In the genomic region with DNA sequence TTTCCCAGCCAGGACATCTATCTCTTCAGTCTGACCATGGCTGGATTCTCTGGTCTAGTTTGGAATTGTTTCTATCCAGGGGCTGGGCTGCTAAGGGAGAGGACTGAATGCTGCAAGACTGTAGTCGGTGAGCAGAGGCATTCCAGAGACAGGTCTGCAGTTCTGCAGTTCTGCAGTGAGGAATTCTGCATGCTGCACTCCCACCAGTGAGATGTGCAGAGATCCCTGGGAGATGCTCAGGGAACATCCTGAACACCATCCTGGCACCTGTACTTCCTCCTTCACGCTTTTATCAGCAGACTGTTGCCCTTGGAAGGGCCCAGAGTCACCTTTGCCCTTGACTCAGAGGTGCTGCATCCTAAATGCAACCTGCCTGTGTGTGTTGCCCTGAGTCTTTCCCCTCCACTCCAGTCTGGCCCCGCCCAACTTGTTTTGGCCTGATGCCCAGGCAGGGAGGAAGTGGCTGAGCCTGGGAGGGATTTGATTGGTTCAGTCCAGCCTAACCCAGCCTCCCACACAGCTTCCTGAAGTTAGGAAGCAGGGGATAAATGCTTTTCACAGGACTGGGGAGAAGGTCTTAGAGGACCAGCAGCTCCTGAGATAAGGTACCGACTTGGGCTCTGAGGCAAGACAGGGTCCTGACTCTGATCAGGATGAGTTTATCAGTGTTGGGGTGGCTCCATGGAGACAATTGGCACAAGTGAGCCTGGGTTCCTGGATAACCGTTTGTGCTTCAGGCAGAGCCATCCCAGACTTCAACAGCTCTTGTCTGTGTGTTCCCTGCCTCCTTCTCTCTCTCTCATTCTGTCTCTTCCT, we compare ENCODE assay signal across 8 mouse cellular contexts. TPM values are rescaled to one million over a fixed set of nuclear protein-coding genes. Genes with fewer than 3 reads are reported as not detected.
DNase-seq lines count a peak whose midpoint lies in the region; ATAC-seq and TF ChIP-seq lines count a peak whose summit lies in the region.
"Not testable (repeated sequence)": the region's sequence is repeated elsewhere in the genome, so short reads cannot be mapped to it uniquely, and the experiment has no call there.

A gene (plus strand): TSS at position 508 of the 816 bp plus-strand sequence.

- H3K27me3 ChIP-seq in C2C12 (ENCODE audit: control insufficient read depth, insufficient read depth, insufficient read length); heart, embryonic 13.5 days (replicated peaks); liver, embryonic 11.5 days (replicated peaks; ENCODE audit: control insufficient read depth, insufficient read depth, low read length); myocyte (ENCODE audit: control insufficient read depth, insufficient read depth, insufficient read length): not testable (repeated sequence)

- H3K79me3 ChIP-seq in C2C12 (ENCODE audit: low read depth): not testable (repeated sequence)

- DNase-seq in brain, adult 2 months (ENCODE audit: low read depth, low spot score): peak; percentile 90
- DNase-seq in fibroblast of lung, adult 2 months (ENCODE audit: low read depth): peak; percentile 65
- peak; percentile 96 for DNase-seq in kidney, postnatal 10 days
- DNase-seq in liver, embryonic 11.5 days (ENCODE audit: low spot score): peak; percentile 71
- peak; percentile 65 to 77 for DNase-seq in spleen, postnatal 4 days (ENCODE audit: low spot score in 2 of 2)

- H3K36me3 ChIP-seq in C2C12 (ENCODE audit: control insufficient read depth, insufficient read depth); heart, embryonic 13.5 days; liver, embryonic 11.5 days (ENCODE audit: control insufficient read depth, insufficient read depth, low read length); myocyte (ENCODE audit: control insufficient read depth, insufficient read depth): not testable (repeated sequence)

- not testable (repeated sequence) for TF ChIP-seq CTCF in C2C12 (IDR thresholded peaks at IDR 0.05; ENCODE audit: control insufficient read depth, insufficient read depth, insufficient read length)

- H3K79me2 ChIP-seq in C2C12 (ENCODE audit: control insufficient read depth, insufficient read depth); myocyte (ENCODE audit: control insufficient read depth, insufficient read depth): not testable (repeated sequence)

- WGBS in heart, embryonic 13.5 days: 3% methylated on average over 5 of the region's 5 CpGs
- WGBS in liver, embryonic 11.5 days: 10% methylated on average over 5 of the region's 5 CpGs

- H3K27ac ChIP-seq in heart, embryonic 13.5 days (replicated peaks): peak within 1 kb of the TSS; percentile 73
- H3K27ac ChIP-seq in liver, embryonic 11.5 days (ENCODE audit: low read depth, low read length): not testable (repeated sequence)

- peak; percentile 41 for TF ChIP-seq POLR2A in myocyte (IDR thresholded peaks at IDR 0.05; ENCODE audit: insufficient read length, low read depth)

- H3K9ac ChIP-seq in heart, embryonic 13.5 days: peak within 1 kb of the TSS; percentile 78
- not testable (repeated sequence) for H3K9ac ChIP-seq in liver, embryonic 11.5 days (ENCODE audit: low read depth, low read length)

- H3K4me2 ChIP-seq in heart, embryonic 13.5 days: peak within 1 kb of the TSS; percentile 75
- peak within 1 kb of the TSS; percentile 58 for H3K4me2 ChIP-seq in liver, embryonic 11.5 days
- H3K4me2 ChIP-seq in myocyte (ENCODE audit: low read depth): peak within 1 kb of the TSS; percentile 90

- peaks cover 21% of the 10 kb centered on the region for H3K4me1 ChIP-seq in heart, embryonic 13.5 days
- H3K4me1 ChIP-seq in liver, embryonic 11.5 days (replicated peaks; ENCODE audit: control insufficient read depth, insufficient read depth, low read length): not testable (repeated sequence)

- H3ac ChIP-seq in C2C12 (ENCODE audit: control insufficient read depth, insufficient read length, low read depth) (peak within 1 kb of the TSS; percentile 61), myocyte (ENCODE audit: control insufficient read depth, insufficient read length) (peak within 1 kb of the TSS; percentile 38)

- peak; percentile 82 for ATAC-seq in heart, embryonic 13.5 days (ENCODE audit: extremely low read depth, insufficient number of reproducible peaks, low FRiP score, low TSS enrichment)
- peak; percentile 75 for ATAC-seq in liver, embryonic 11.5 days (replicated peaks; ENCODE audit: low FRiP score)

- H3K4me3 ChIP-seq in C2C12 (ENCODE audit: insufficient read depth, poor library complexity, severe bottlenecking): peak within 1 kb of the TSS; percentile 36
- H3K4me3 ChIP-seq in heart, embryonic 13.5 days: peak within 1 kb of the TSS; percentile 61
- peak within 1 kb of the TSS; percentile 33 for H3K4me3 ChIP-seq in liver, embryonic 11.5 days (ENCODE audit: low read depth, low read length)
- H3K4me3 ChIP-seq in myocyte: peak within 1 kb of the TSS; percentile 25

- not testable (repeated sequence) for H3K9me3 ChIP-seq in heart, embryonic 13.5 days; liver, embryonic 11.5 days (ENCODE audit: control insufficient read depth, low read length)

TF ChIP-seq in myocyte, 11 proteins besides CTCF, POLR2A, EP300 and RAD21:
- peak; percentile 41 for TF ChIP-seq POLR2AphosphoS2 (IDR thresholded peaks at IDR 0.05; ENCODE audit: insufficient read length, low read depth)

RNA-seq across cellular contexts. Expression of the gene that starts here (rescaled TPM):
- polyA plus RNA-seq in C2C12 (2012; fragmentation: generic; extraction: Trizol) (19.6 TPM), myocyte (2012; fragmentation: generic; extraction: Trizol) (12.0 TPM)
- 17.0 and 18.6 TPM in 2 replicates for polyA plus RNA-seq in heart, embryonic 13.5 days (2015; fragmentation: Nextera tagmentation; extraction: Ambion mirVana)
- 5.8 and 6.1 TPM in 2 replicates for polyA plus RNA-seq in liver, embryonic 11.5 days (2014; fragmentation: Nextera tagmentation; extraction: Ambion mirVana)
